Mouse (Mus musculus) heart, postnatal 0 days (tissue): ENCODE results near the gene Gm9903. TPM values are rescaled to one million over a fixed set of nuclear protein-coding genes. Genes with fewer than 3 reads are reported as not detected.

Source experiments
- ATAC-seq: fragments of 200-750 bp; cut with Nextera tagmentation; 2 replicates; pipeline ENCODE4 v1.8.0; 2017; ENCODE audit warnings: low read depth, moderate number of reproducible peaks, moderate library complexity; ENCODE audit not compliant: insufficient read depth
- DNase-seq: peaks from one replicate; pipeline ENCODE4 v3.0.0-alpha.2; 2016; ENCODE audit warnings: low spot score
- H3K27ac ChIP-seq: fragments of 300-500 bp; sonication (generic); 2 replicates; pipeline ENCODE4 v1.5.1; 2014; ENCODE audit warnings: low read depth, mild to moderate bottlenecking
- H3K27me3 ChIP-seq: fragments of 300-500 bp; sonication (generic); 2 replicates; pipeline ENCODE4 v1.6.1; 2014; ENCODE audit warnings: low read length, mixed read lengths; ENCODE audit not compliant: control insufficient read depth, insufficient read depth
- H3K36me3 ChIP-seq: fragments of 300-500 bp; sonication (generic); replicated peaks from 2 replicates; pipeline ENCODE4 v1.6.1; 2014; ENCODE audit warnings: low read length, mixed read lengths; ENCODE audit not compliant: control insufficient read depth, insufficient read depth
- H3K4me1 ChIP-seq: fragments of 300-500 bp; sonication (generic); 2 replicates; pipeline ENCODE4 v1.6.1; 2014; ENCODE audit warnings: antibody characterized with exemption; ENCODE audit not compliant: control insufficient read depth, insufficient read depth
- H3K4me2 ChIP-seq: fragments of 300-500 bp; sonication (generic); 2 replicates; pipeline ENCODE4 v1.6.1; 2014; ENCODE audit warnings: low read depth, mild to moderate bottlenecking, low read length, moderate library complexity
- H3K4me3 ChIP-seq: fragments of 300-500 bp; sonication (generic); 2 replicates; pipeline ENCODE4 v1.5.1; 2014; ENCODE audit warnings: low read depth, low read length
- H3K9ac ChIP-seq: fragments of 300-500 bp; sonication (generic); replicated peaks from 2 replicates; pipeline ENCODE4 v1.6.1; 2014; ENCODE audit warnings: low read depth, low read length, mixed read lengths
- H3K9me3 ChIP-seq: fragments of 300-500 bp; sonication (generic); replicated peaks from 2 replicates; pipeline ENCODE4 v1.6.1; 2016; ENCODE audit warnings: low read length; ENCODE audit not compliant: control insufficient read depth
- CTCF ChIP-seq: IDR thresholded peaks from 2 replicates; pipeline ENCODE4 v1.5.1; 2016; ENCODE audit warnings: antibody characterized with exemption, control low read depth, low read depth
- EP300 ChIP-seq: IDR thresholded peaks from 2 replicates; pipeline ENCODE4 v1.6.1; 2016; ENCODE audit warnings: antibody characterized with exemption, low read depth
- WGBS: fragments of 180-500 bp; shearing (Covaris S2); extraction: QIAGEN DNeasy Blood & Tissue Kit; methylation state at CpG from one replicate; pipeline ENCODE4 v1.1.7; 2014; 5-methylcytosine and 5-hydroxymethylcytosine counted together
- polyA plus RNA-seq: library from polyadenylated mRNA; unstranded; fragments of >200 nt; fragmentation: Nextera tagmentation; extraction: Ambion mirVana; gene quantifications from 2 replicates; pipeline ENCODE4 v1.2.1, GENCODE M21; 2015
- total RNA-seq: library from RNA; depleted of rRNA; stranded (reverse); fragments of >200 nt; gene quantifications from 2 replicates; pipeline ENCODE4 v1.2.3, GENCODE M21; 2014; ENCODE audit warnings: low replicate concordance

Gene Gm9903
- total and polyA plus RNA-seq, 2 experiments from 2014 or later, result 2.4 TPM; not detected in 1

DNA sequence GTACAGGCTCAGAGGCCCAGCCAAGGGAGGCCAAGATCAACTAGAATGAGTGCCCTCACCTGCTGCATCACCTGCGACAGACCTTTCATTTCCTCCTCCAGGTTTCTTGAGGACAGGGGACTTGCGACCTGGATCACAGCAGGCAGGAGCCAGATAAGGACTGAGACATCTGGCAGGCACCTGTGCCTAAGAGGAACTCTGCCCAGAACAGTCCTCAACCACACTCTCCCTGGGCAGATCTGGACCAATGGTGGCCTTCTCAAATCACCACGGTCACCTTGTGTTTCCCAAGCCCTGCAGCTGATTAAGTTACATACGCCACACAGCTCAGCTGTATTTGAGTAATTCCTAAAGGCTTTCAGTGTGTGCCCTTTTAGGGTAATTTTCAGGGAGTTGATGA lies 890 bp downstream of the Gm9903 start:
- H3K4me1 ChIP-seq, result peaks cover 8% of the 10 kb centered on the region
- H3K27me3 ChIP-seq, result no peaks in the 10 kb centered on the region
- peak overlapping the region; percentile 82 for H3K4me2 ChIP-seq
- no peak for DNase-seq
- H3K4me3 ChIP-seq, result peak overlapping the region; percentile 79; the same call in 1 of the 2 replicates
- 54% methylated on average over 4 of the region's 4 CpGs for WGBS
- ATAC-seq, result no peak
- H3K9me3 ChIP-seq, result no peaks in the 10 kb centered on the region
- H3K27ac ChIP-seq, result peak overlapping the region; percentile 86
- peak overlapping the region; percentile 38; the same call in 1 of the 2 replicates for H3K9ac ChIP-seq
- no peak for TF ChIP-seq CTCF
- no peak for TF ChIP-seq EP300
- no peaks in the 10 kb centered on the region for H3K36me3 ChIP-seq

DNA sequence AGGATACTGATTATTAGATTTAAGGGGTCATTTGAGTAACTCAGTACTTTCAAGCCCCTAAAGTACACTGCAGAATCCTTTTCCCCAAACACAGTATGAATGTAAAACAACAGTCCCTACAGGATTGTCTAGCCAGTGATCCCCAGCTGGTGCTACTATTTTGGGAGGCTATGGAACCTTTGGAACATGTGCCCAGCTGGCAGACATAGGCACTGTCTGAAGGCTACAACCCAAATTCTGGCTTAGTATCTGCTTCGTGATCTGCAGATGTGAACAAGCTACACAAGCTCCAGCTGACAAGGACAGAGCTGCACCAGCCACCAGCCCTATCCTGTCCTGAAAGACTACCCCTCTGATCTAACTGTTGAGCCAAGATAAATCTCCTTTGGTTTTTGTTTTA lies 2.8 kb downstream of the Gm9903 start:
- Histone ChIP-seq H3K4me3 (no peak overlapping the region), H3K36me3 (0 out of 2 replicates have a peak, but pooled peaks cover under 1% of the 10 kb centered on the region), H3K4me1 (peaks cover 8% of the 10 kb centered on the region), H3K4me2 (no peak overlapping the region), H3K9me3 (no peaks in the 10 kb centered on the region), H3K9ac (no peak overlapping the region), H3K27ac (no peak overlapping the region), H3K27me3 (no peaks in the 10 kb centered on the region)
- no peak for DNase-seq
- WGBS, result 66% methylated on average over 1 of the region's 1 CpGs
- no peak for ATAC-seq
- TF ChIP-seq EP300, result no peak
- TF ChIP-seq CTCF, result no peak

DNA sequence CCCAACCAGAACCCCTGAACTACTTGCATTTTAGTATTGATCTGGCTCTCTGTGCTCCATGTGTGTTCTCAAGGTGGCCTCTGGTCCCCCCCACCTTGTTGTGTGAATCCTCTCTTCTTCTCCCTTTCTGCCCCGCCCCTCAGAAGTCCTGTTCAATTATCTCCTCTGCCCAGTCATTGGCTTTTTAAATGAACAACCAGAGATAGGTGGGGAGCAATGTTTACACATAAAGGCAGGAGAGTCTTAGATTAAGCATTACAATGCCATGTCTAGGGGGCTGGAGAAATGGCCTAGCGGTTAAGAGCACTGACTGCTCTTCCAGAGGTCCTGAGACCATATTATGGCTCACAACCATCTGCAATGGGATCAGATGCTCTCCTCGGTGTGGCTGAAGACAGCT lies 5.6 kb downstream of the Gm9903 start:
- Histone ChIP-seq H3K9ac (no peak overlapping the region), H3K4me3 (no peak overlapping the region), H3K4me2 (no peak overlapping the region), H3K9me3 (no peaks in the 10 kb centered on the region), H3K27ac (no peak overlapping the region), H3K4me1 (no peaks in the 10 kb centered on the region; the same call in 1 of the 2 replicates), H3K36me3 (peaks cover 9% of the 10 kb centered on the region), H3K27me3 (no peaks in the 10 kb centered on the region)
- TF ChIP-seq CTCF (no peak), EP300 (no peak)
- no peak for ATAC-seq
- WGBS, result 86% methylated on average over 3 of the region's 3 CpGs
- no peak for DNase-seq

DNA sequence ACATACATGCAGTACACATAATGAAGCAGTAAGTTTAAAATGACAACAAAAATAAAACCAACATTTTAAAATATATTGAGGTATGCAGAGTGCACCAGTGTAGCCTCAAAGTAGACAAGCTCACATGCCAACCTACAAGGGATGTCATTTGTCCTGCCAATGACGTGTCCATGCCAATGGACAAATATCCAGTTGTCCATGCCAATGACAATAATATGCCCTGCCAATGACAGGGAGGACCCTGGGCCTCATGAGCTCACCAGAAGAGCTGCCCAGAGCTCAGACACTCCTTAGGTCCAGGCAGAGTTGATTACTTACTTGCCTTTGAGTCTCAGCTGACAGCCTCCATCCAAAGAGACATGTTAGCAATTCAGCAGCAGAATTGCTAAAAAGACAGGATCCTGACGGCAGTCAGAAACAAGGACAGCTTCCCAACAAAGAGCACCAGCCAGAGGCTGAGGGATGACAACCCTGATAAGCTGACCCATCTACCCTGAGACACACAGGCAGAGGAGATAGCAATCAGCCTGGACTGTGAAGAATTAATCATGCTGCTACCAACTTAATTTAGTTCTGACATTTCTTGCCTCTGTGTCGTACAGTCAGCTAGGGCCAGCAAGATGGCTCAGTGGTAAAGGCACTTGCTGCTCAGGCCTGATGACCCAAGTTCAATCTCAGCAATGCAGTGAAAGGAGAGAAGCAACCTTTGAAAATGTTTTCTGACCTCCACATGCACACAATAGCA lies 8.1 kb downstream of the Gm9903 start:
- H3K4me1 ChIP-seq, result no peaks in the 10 kb centered on the region
- no peak overlapping the region for H3K9ac ChIP-seq
- no peaks in the 10 kb centered on the region for H3K9me3 ChIP-seq
- no peaks in the 10 kb centered on the region for H3K27me3 ChIP-seq
- no peak for ATAC-seq
- H3K27ac ChIP-seq, result no peak overlapping the region
- no peak overlapping the region for H3K4me3 ChIP-seq
- H3K4me2 ChIP-seq, result no peak overlapping the region
- H3K36me3 ChIP-seq, result peaks cover 30% of the 10 kb centered on the region
- DNase-seq, result no peak
- 71% methylated on average over 3 of the region's 3 CpGs for WGBS
- no peak for TF ChIP-seq EP300
- TF ChIP-seq CTCF, result no peak

DNA sequence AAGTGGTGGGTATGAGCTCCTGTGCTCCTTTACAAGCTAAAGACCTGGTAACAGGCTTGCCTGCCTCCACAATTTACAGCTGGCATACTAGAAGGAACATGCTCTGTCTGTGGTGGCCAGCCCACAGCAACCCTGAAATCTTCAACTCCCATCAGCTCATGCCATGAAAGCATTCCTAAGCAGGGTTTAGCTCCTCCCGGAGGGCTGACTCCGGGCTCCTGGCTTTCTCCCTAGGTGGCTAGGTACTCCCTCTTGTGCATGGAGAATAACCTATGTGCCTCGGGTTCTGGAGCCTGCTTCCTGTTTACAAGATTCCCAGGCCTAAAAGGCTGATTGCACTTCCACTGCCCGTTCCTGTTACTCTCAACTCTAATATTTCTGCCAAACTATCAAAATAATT lies 9.1 kb downstream of the Gm9903 start:
- no peak for TF ChIP-seq EP300
- no peak for TF ChIP-seq CTCF
- Histone ChIP-seq H3K36me3 (peaks cover 41% of the 10 kb centered on the region), H3K9ac (no peak overlapping the region), H3K27ac (peak overlapping the region; percentile 21; the same call in 1 of the 2 replicates), H3K4me3 (no peak overlapping the region), H3K4me2 (no peak overlapping the region), H3K27me3 (no peaks in the 10 kb centered on the region), H3K4me1 (no peaks in the 10 kb centered on the region), H3K9me3 (no peaks in the 10 kb centered on the region)
- no peak for ATAC-seq
- 39% methylated on average over 4 of the region's 4 CpGs for WGBS
- no peak for DNase-seq

DNA sequence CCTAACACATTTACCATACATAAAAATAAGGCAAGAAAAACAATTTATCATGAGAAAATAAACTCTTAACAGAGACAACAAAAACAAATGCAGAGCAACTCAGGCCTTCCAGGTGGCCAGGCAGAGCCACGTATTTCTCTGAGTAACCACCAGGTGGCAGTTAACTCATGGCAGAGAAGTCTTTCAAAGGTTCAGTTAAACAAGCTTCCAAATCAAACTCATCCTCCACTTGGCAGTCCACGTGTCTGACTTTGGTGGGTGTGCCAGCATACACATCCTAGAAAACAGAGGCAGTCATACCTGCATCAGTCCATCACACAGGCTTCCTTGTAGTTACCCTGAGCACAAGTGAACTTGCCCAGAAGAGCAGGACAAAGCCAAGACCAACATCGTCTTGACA lies 10.9 kb downstream of the Gm9903 start:
- no peaks in the 10 kb centered on the region for H3K27me3 ChIP-seq
- peak; percentile 53; the same call in 1 of the 2 replicates for ATAC-seq
- H3K36me3 ChIP-seq, result peaks cover 58% of the 10 kb centered on the region
- no peaks in the 10 kb centered on the region for H3K9me3 ChIP-seq
- WGBS, result 34% methylated on average over 3 of the region's 3 CpGs
- H3K4me1 ChIP-seq, result no peaks in the 10 kb centered on the region
- no peak overlapping the region for H3K4me3 ChIP-seq
- no peak overlapping the region for H3K4me2 ChIP-seq
- H3K27ac ChIP-seq, result no peak overlapping the region
- TF ChIP-seq EP300 (no peak), CTCF (peak; percentile 78)
- peak; percentile 78 for DNase-seq
- H3K9ac ChIP-seq, result no peak overlapping the region
